Mouse (Mus musculus) C2C12 (cell line): ENCODE data around the gene Cxcl14.

Experiments used
- CTCF ChIP-seq: IDR thresholded peaks from one replicate; pipeline ENCODE4 v1.5.1; 2011; ENCODE audit not compliant: control insufficient read depth, insufficient read depth, insufficient read length
- FOSL1 ChIP-seq: IDR thresholded peaks from one replicate; pipeline ENCODE4 v1.8.0; 2011; ENCODE audit warnings: mild to moderate bottlenecking, low read length; ENCODE audit not compliant: poor library complexity, insufficient read depth, severe bottlenecking
- MAX ChIP-seq: IDR thresholded peaks from one replicate; pipeline ENCODE4 v1.6.1; 2011; ENCODE audit warnings: mild to moderate bottlenecking, control low read depth
- MYOD1 ChIP-seq: IDR thresholded peaks from one replicate; pipeline ENCODE4 v1.6.1; 2011; ENCODE audit warnings: low read depth; ENCODE audit not compliant: control insufficient read depth, insufficient read length
- MYOG ChIP-seq: IDR thresholded peaks from one replicate; pipeline ENCODE4 v1.6.1; 2011; ENCODE audit not compliant: control insufficient read depth, insufficient read length; ENCODE audit errors: extremely low read depth

DNA sequence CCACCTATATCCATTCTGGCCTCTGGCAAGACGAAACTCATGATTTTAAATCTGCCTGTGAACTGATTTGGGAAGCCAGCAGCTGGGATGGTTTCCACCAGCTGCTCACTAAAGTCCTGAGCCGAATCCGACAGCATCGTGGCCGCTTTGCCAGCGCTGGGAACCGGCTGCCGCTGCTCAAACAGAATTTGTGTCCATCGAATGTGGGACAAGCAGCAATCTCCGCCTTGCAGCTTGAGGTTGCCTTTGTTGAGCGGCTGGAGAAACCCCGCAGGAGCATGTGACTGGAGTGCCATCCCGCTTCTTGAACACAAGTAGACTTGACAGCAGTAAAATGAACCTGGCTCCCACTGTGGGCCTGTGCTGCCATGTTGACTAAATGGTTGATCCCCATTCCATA is 13.0 kb downstream of the Cxcl14 start:
- TF ChIP-seq CTCF = no peak
- no peak for TF ChIP-seq MYOD1
- no peak for TF ChIP-seq FOSL1
- TF ChIP-seq MYOG = no peak
- no peak for TF ChIP-seq MAX
